Mouse (Mus musculus) lung, postnatal 0 days (tissue): ENCODE measurements around the gene 4833439L19Rik.

Experiments
- CTCF ChIP-seq: IDR thresholded peaks from 2 replicates; pipeline ENCODE4 v1.5.1; 2016; ENCODE audit warnings: antibody characterized with exemption, mild to moderate bottlenecking
- EP300 ChIP-seq: IDR thresholded peaks from 2 replicates; pipeline ENCODE4 v1.6.1; 2016; ENCODE audit warnings: antibody characterized with exemption, mild to moderate bottlenecking, control low read depth

DNA sequence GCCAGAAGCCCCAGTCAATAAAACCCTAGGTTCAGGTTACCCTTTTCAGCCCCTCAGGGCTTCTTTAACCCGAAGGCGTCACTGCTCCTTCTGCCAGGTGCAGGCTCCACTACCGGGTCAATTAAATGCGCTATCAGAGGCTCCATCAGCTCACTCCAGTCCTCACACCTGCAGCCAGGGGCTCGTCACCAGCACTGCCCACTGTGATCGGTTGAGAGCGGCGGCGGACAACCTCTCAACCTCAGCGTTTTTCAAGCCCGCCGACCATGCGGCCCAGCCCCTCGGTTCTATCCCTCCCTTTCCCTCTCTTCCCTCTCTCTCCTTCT lies 62.0 kb downstream of the 4833439L19Rik start:
- TF ChIP-seq CTCF, result no peak
- no peak for TF ChIP-seq EP300
